Mouse (Mus musculus) heart, embryonic 11.5 days (tissue): ENCODE results near the gene Tdrd12. TPM values are rescaled to one million over a fixed set of nuclear protein-coding genes. Genes with fewer than 3 reads are reported as not detected.
A peak's percentile ranks its signal among the peaks of the same experiment; 100 is the strongest.

Experiments
- ATAC-seq: fragments of 200-750 bp; cut with Nextera tagmentation; replicated peaks from 2 replicates; pipeline ENCODE4 v1.8.0; 2017; ENCODE audit warnings: moderate library complexity; ENCODE audit not compliant: insufficient number of reproducible peaks, low FRiP score, low TSS enrichment
- H3K27ac ChIP-seq: fragments of 300-500 bp; sonication (generic); 2 replicates; pipeline ENCODE4 v1.5.1; 2014; ENCODE audit warnings: mild to moderate bottlenecking, low read depth, low read length
- H3K27me3 ChIP-seq: fragments of 300-500 bp; sonication (generic); 2 replicates; pipeline ENCODE4 v1.6.1; 2014; ENCODE audit warnings: mild to moderate bottlenecking, low read length, mixed read lengths; ENCODE audit not compliant: control insufficient read depth, insufficient read depth
- H3K36me3 ChIP-seq: fragments of 300-500 bp; sonication (generic); 2 replicates; pipeline ENCODE4 v1.6.1; 2014; ENCODE audit warnings: mild to moderate bottlenecking, low read length, moderate library complexity, mixed read lengths; ENCODE audit not compliant: control insufficient read depth, insufficient read depth
- H3K4me1 ChIP-seq: fragments of 300-500 bp; sonication (generic); 2 replicates; pipeline ENCODE4 v1.6.1; 2014; ENCODE audit warnings: low read length; ENCODE audit not compliant: control insufficient read depth, insufficient read depth
- H3K4me2 ChIP-seq: fragments of 300-500 bp; sonication (generic); 2 replicates; pipeline ENCODE4 v1.6.1; 2014; ENCODE audit warnings: mild to moderate bottlenecking, moderate library complexity
- H3K4me3 ChIP-seq: fragments of 300-500 bp; sonication (generic); 2 replicates; pipeline ENCODE4 v1.5.1; 2014; ENCODE audit warnings: low read depth, low read length
- H3K9ac ChIP-seq: fragments of 300-500 bp; sonication (generic); 2 replicates; pipeline ENCODE4 v1.6.1; 2014; ENCODE audit warnings: mild to moderate bottlenecking, low read depth, low read length, moderate library complexity
- H3K9me3 ChIP-seq: fragments of 300-500 bp; sonication (generic); replicated peaks from 2 replicates; pipeline ENCODE4 v1.6.1; 2016; ENCODE audit warnings: low read length; ENCODE audit not compliant: control insufficient read depth
- WGBS: fragments of 180-500 bp; shearing (Covaris S2); extraction: QIAGEN DNeasy Blood & Tissue Kit; methylation state at CpG from one replicate; pipeline ENCODE4 v1.1.7; 2014; ENCODE audit not compliant: insufficient replicate concordance; 5-methylcytosine and 5-hydroxymethylcytosine counted together
- polyA plus RNA-seq: library from polyadenylated mRNA; unstranded; fragments of >200 nt; fragmentation: Nextera tagmentation; extraction: Ambion mirVana; gene quantifications from 2 replicates; pipeline ENCODE4 v1.2.1, GENCODE M21; 2014

Gene Tdrd12
- polyA plus RNA-seq, 1 experiment from 2014 or later = 0.67 TPM

GRCm38 (mm10) chr7:35447996-35448846, 89.3 kb downstream of the Tdrd12 start, which contains the start of gene Slc7a9:
Gene Slc7a9, plus strand, starts transcription at chr7:35448796.
- H3K27ac ChIP-seq = no peak within 1 kb of the TSS
- no peaks in the 10 kb centered on the region for H3K27me3 ChIP-seq
- no peak within 1 kb of the TSS for H3K9ac ChIP-seq
- no peaks in the 10 kb centered on the region for H3K36me3 ChIP-seq
- H3K4me2 ChIP-seq = no peak within 1 kb of the TSS
- H3K4me3 ChIP-seq = no peak within 1 kb of the TSS
- 0 out of 2 replicates have a peak, but pooled peaks cover 4% of the 10 kb centered on the region for H3K4me1 ChIP-seq
- 18% methylated on average over 15 of the region's 15 CpGs for WGBS
- peak; percentile 55; the same call in 1 of the 2 replicates for ATAC-seq
- H3K9me3 ChIP-seq = no peaks in the 10 kb centered on the region

DNA sequence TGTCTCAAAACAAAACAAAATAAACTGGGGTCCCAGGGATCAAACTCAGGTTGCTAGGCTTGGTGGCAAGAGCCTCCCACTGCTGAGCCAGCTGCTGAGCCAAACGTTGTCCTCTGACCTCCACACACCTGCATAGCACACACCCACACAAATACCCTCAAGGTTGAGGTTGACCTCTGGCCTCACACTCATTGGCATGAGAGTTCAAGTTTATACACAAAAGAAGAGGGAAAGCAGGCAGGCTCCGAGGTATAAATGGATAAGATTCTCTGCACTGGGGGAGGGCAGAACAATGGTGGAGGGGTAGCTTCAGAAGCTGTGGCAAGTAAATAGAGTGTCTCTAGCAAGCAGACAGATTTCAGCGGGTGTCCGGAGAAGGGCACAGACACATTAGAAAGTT, 90.0 kb downstream of the Tdrd12 start:
- no peaks in the 10 kb centered on the region for H3K27me3 ChIP-seq
- no peaks in the 10 kb centered on the region for H3K36me3 ChIP-seq
- H3K4me3 ChIP-seq = no peak overlapping the region
- 0 out of 2 replicates have a peak, but pooled peaks cover 4% of the 10 kb centered on the region for H3K4me1 ChIP-seq
- H3K9me3 ChIP-seq = no peaks in the 10 kb centered on the region; the same call in 1 of the 2 replicates
- no peak overlapping the region for H3K27ac ChIP-seq
- H3K4me2 ChIP-seq = no peak overlapping the region
- WGBS = 47% methylated on average over 4 of the region's 4 CpGs
- H3K9ac ChIP-seq = no peak overlapping the region
- ATAC-seq = no peak

DNA sequence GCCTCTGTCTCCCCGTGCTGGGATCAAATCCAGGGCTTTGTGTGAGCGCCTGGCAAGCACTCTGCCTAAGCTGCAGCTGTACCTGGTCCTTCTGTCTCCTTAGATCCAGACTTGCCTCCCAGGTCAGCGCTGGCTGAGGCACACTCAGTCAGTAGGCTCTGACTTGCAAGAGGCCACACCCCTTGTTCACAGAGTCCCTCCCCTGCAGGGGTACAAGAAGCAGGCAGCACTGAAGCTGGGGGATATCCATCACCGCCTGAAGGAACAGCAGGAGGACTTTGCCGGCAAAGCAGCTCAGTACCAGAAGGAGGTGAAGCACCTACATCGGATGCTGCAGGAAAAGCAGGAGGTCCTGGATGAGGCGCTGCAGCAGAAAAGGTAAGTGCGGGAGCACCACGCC, 102.3 kb downstream of the Tdrd12 start:
- WGBS = 83% methylated on average over 9 of the region's 9 CpGs
- no peak for ATAC-seq
- Histone ChIP-seq H3K9ac (no peak overlapping the region), H3K4me1 (no peaks in the 10 kb centered on the region), H3K9me3 (no peaks in the 10 kb centered on the region), H3K27me3 (no peaks in the 10 kb centered on the region), H3K4me2 (no peak overlapping the region), H3K4me3 (no peak overlapping the region), H3K27ac (no peak overlapping the region), H3K36me3 (peaks cover 23% of the 10 kb centered on the region)

GRCm38 (mm10) chr7:35428146-35428545, 109.4 kb downstream of the Tdrd12 start:
- Histone ChIP-seq H3K4me2 (no peak overlapping the region), H3K9ac (no peak overlapping the region)

GRCm38 (mm10) chr7:35423071-35423470, 114.5 kb downstream of the Tdrd12 start:
- no peaks in the 10 kb centered on the region for H3K4me1 ChIP-seq
- H3K27me3 ChIP-seq = no peaks in the 10 kb centered on the region
- H3K36me3 ChIP-seq = peaks cover 31% of the 10 kb centered on the region
- H3K27ac ChIP-seq = no peak overlapping the region
- H3K9ac ChIP-seq = no peak overlapping the region
- no peak overlapping the region for H3K4me3 ChIP-seq
- H3K4me2 ChIP-seq = no peak overlapping the region
- ATAC-seq = no peak
- H3K9me3 ChIP-seq = no peaks in the 10 kb centered on the region
- WGBS = 85% methylated on average over 10 of the region's 10 CpGs

More at GRCm38 (mm10) chr7:35428146-35428545, 109.4 kb downstream of the Tdrd12 start:
- no peak for ATAC-seq
- no peaks in the 10 kb centered on the region for H3K9me3 ChIP-seq
- no peaks in the 10 kb centered on the region for H3K4me1 ChIP-seq
- H3K27me3 ChIP-seq = no peaks in the 10 kb centered on the region
- peaks cover 21% of the 10 kb centered on the region for H3K36me3 ChIP-seq
- 90% methylated on average over 10 of the region's 10 CpGs for WGBS
- H3K27ac ChIP-seq = no peak overlapping the region
- no peak overlapping the region for H3K4me3 ChIP-seq

Other genes starting within 250 kb of the Tdrd12 start
- 10.4 and 14.5 TPM in 2 replicates for gene Gpatch1, start 219.3 kb downstream of the Tdrd12 start, polyA plus RNA-seq
- gene Rhpn2, start 203.6 kb downstream of the Tdrd12 start, polyA plus RNA-seq = 8.3 and 8.5 TPM in 2 replicates
- gene Faap24, start 140.9 kb downstream of the Tdrd12 start, polyA plus RNA-seq = 15.2 and 16.2 TPM in 2 replicates
- gene Cep89, start 140.7 kb downstream of the Tdrd12 start, polyA plus RNA-seq = 32.2 and 33.3 TPM in 2 replicates
- 0.66 and 1.7 TPM in 2 replicates for gene Slc7a9, start 88.9 kb downstream of the Tdrd12 start, polyA plus RNA-seq
- gene Nudt19, start 18.6 kb upstream of the Tdrd12 start, polyA plus RNA-seq = 90.4 and 99.8 TPM in 2 replicates
- gene Rgs9bp, start 47.8 kb upstream of the Tdrd12 start, polyA plus RNA-seq = 1.0 and 1.7 TPM in 2 replicates
- gene Ankrd27, start 48.5 kb upstream of the Tdrd12 start, polyA plus RNA-seq = 15.5 and 18.8 TPM in 2 replicates
- gene Pdcd5, start 109.8 kb upstream of the Tdrd12 start, polyA plus RNA-seq = 296 and 323 TPM in 2 replicates
- gene Dpy19l3, start 216.7 kb upstream of the Tdrd12 start, polyA plus RNA-seq = 15.9 and 17.9 TPM in 2 replicates